Mouse (Mus musculus) A20 (cell line): ENCODE results near the gene Gm7168.
"Not testable (repeated sequence)": the region's sequence is repeated elsewhere in the genome, so short reads cannot be mapped to it uniquely, and the experiment has no call there.

Experiments
- DNase-seq: peaks from one replicate; pipeline ENCODE4 v3.0.0-alpha.2; 2011; ENCODE audit warnings: low read depth, low spot score

Gm7168 gene

DNA sequence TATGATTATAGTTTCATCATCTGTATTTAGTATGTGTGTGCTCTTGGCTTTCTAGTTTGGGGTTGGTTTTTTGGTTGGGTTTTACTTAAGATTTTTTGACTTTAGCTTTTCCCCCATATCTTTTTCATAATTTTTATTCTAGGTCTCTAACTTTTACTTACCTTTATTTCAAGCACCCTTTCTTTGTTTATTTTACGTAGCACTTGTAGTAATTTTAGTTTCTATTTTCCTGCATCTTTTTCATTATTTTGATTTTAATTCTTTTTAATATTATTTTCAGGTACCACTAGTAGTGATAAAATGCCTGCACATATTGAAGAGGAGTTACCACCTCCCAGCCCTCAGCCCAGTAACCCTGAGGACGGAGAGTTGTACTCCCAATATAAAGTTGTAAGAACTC is at the start of gene Gm7168:
Gm7168 (plus strand) TSS at position 301 of the 400 bp plus-strand sequence.
- DNase-seq = not testable (repeated sequence)

DNA sequence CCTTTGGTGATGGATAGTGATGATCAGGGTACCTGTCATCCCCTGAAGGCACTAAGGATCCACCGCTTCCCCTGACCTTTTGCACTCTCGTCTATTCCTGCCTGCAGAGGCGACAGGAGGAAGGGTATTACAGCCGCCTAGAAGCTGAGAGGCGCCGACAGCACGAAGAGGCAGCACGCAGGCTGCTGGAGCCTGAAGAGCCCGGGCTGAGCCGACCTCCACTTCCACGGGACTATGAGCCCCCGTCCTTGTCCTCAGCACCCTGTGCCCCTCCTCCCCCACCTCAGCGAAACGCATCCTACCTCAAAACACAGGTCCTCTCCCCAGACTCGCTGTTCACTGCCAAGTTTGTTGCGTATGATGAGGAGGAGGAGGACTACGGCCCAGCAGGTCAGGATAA is 49.3 kb upstream of the Gm7168 start:
- no peak for DNase-seq

DNA sequence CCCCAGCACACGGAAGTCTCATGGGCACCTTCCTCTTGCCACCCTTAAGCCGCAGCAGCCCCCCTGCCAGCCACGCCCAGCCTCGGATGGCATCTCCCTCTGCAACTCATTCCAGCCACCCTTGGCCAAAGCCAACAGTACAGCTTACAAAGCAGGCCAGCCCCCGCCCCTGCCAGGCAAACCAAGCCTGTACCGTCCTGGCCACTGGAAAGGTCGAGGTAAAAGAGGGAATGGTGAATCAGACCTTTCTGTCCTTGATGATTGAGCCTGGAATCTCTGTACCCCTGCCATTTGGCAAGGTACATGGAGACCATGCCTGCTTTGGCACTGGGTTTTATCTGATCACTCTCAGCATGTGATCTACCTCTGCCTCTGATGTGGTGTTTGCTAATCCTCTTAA is 48.9 kb upstream of the Gm7168 start:
- DNase-seq = no peak

DNA sequence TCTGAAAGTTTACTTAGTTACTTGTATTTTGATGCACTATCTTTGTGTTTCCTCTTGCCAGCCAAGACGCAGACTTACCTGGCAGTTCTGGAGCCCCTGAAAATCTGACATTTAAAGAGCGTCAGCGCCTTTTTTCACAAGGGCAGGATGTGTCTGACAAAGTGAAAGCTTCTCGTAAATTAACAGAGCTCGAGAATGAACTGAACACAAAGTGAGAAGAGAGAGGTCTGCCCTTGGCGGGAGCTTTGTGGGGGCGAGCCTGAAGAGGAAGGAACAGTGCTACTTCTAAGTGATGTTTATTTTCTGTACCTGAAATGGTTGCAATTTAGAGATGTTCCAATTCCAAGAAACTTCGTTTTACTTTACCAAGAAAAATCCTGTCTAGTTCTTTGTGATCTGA is 44.4 kb upstream of the Gm7168 start:
- no peak for DNase-seq

DNA sequence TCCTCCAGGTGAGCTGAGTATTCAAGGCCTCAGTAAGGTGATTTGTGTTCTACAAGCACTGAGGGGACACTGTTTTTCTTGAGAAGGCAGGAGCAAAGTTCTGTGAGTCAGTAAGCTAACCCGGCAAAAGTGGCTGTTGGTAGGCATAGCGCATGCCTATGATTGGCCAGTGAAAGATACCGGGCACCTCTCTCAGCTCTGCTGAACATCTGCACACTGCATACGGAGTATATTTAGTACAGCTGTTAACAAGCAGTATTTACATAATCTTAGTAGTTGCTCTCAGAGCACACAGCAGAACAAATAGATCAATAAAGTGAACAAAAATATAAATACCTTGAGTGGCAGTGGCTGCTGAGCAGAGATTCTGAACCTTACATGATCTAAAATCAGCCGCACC is 41.1 kb upstream of the Gm7168 start:
- DNase-seq = peak; percentile 82

DNA sequence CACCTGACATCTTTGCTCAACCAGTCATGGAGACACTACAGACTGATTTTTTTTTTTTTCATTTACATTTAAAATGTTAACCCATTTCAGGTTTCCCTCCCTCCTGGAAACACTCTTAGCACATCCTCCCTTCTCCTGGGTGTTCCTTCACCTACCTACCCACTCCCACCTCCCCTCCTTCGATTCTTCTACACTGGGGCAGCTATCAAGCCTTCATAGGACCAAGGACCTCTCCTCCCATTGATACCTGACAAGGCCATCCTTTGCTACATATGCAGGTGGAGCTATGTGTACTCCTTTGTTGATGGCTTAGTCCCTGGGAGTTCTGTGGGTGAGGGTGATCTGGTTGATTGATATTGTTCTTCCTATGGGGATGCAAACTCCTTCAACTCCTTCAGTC is 40.5 kb upstream of the Gm7168 start:
- no peak for DNase-seq

DNA sequence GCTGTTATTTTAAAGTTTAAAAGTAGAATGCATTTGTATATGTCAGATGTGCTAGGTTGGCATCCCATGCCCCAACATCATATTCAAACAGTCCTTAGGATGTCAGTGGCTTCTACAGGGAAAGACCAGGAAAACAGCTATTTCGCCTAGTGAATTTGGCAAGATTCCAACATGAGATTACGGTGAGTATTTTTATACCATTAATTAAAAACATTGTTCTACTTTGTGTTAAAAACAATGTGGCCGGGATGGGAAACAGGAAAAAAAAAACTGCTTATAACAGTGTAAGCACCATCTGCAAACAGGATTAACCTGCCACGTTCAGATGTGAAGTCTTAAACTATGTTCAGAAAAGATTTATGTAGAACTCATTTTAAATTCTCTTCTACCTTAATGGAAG is 34.2 kb upstream of the Gm7168 start:
- no peak for DNase-seq

DNA sequence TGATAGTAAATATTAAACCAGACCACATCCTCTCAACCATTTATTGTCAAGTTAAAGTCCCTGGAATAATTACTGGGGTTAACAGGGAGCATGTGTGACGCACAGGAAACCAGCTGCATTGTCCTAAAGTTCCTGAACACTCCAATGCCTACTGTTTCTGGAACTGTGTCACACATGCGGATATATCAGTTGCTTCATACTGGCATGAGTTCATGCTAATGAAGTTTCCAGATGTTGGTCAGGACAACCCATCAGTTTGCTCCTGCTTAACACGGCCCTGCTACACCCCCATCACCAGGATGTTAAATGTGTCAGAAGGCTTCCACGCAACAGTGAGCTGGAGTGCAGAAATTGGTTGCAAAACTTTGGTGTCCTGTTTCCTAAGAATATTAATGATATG is 33.6 kb upstream of the Gm7168 start:
- DNase-seq = no peak

DNA sequence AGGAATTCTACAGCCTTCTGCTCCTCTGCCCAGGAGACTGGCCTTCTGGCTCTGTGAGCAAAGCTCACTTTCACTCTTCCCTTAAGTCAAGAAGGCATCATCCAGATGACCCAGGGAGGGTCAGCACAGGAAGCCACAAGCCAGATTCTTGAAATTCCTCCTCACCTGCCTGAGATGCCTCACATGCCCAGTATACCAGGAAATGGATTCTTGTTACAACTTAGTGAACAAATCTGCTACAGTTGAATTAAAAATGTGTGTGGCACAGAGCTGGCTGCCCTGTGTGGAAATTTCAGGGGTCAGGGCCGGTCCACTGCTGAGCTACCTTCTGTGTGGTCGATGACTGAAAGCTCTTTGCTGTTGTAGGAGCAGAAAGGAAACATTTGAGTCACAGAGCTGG is 27.4 kb upstream of the Gm7168 start:
- no peak for DNase-seq

DNA sequence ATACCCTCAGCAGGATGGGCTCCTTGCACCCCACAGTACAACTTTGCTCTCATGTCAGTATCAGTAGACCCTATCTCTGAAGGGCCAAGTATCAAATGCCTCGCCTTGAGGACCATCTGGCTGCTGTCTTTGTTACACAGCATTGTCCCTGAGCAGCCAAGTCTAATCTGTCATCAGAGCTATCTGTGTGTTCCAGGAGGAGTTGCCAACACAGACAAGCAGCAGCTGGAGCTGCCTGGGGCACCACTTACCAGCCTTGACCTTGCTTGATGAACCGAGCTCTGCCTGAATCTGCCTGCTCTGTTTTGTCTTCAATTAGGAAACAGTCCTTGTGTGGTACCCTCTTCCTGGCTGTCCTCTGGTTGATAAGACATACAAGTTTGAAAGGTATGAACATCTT is 24.8 kb upstream of the Gm7168 start:
- DNase-seq = no peak

DNA sequence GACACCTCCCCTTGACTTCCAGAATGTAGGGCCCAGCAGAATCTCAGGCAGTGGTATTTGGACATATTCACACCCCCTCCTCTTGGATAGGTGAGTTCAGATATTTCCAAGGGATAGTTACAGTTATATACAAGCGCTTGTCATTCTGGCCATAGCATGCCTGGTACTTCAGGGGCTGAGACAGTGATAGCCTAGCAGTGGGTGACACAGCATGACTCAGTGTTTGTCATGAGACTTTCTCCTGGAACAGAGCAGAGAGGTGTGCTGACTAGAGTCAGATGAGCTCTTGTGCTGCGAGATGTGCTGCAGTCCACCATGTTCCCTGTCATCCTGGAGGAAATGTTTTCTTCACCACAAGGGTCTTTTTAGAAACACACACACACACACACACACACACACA is 23.6 kb upstream of the Gm7168 start:
- no peak for DNase-seq

DNA sequence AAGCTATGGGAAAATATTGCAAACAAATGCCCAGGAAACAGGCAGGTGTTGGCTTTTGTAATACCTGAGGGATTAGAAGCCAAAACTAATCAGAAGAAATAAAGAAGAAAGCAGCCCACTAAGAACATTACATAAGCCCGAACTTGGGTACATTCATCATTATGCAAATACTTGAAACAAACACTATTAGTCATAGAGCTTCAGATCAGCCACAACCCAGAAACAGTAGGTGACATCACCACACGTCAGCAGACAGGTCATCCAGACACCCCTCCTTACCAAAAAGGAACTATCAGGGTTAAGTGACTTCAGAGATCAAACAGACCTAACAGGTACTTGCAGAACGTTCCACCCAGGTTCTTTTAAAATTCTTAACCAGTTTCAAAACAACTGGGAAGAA is 22.2 kb upstream of the Gm7168 start:
- peak; percentile 60 for DNase-seq

DNA sequence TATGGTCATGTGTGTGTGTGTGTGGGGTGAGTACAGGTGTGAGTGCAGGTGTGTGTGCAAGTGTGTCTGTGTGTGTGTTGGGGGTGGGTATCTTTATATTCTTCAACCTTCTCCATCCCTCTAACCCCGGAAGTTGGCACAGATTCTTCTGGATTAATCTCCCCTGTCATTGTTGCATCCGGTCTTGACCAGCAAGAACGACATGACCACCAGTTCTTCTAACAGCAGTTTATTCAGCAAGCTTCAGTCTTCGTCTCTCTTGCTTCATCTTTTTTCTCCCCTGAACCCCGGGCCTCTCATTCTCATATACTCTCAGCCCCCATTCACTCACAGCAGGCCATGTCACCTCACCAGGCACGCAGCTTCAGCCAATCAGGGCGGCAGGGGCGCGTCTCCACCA is 17.8 kb upstream of the Gm7168 start:
- peak; percentile 68 for DNase-seq

DNA sequence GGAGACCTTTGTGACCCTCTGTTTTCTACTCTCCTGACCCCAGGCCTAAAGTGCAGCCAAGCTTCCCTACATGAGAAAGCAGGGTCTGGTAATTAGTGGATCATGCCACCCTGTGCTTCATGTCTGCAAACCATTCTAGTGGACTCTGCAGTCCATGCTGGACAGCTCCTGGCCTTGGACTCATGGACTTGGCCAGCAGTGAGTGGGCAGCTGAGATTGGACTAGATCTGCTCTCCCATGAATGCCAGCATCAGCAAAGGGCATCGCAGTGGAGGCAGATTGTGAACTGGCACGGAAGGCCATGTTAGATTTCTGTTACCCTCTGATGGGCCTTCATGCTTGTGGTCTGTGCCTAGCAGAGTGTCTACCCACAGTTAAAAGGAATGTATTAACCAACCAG is 12.8 kb upstream of the Gm7168 start:
- not testable (repeated sequence) for DNase-seq

DNA sequence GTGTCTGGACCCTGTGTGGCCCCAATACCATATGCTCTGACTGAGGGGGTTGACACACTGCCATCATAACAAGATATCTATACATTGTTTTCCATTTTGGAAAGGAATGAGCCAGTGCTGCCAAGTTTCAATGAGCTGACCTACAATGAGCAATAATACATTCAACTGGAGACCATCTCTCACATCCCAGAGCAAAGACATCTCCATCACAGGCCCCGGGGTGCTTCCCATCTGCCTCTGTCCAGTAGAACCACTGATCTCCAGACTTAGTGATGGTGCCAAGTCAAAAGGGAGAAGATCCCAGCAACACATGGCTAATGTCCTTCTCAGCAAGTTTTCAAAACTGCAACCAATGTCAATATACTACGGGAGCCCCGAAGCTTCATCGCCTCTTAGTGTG is 10.4 kb upstream of the Gm7168 start:
- DNase-seq = no peak

DNA sequence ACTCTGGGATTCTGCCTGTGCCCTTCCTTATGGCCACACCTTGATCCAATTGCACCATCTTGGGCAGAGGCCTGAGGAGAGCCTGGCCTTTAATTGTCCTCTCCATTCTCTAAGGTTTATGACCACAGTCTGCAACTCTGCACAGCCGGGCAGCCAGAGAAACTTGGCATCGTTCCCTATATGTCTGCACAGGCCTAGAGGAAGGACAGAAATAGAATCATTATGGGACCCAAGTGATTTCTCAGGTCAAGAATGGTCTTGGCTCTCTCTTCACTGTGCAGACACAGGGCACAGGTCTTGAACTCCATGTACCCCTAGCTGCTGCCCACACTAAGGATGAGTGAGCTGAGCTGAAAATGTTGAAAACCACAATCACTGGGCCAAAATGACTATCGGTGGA is 9.5 kb upstream of the Gm7168 start:
- no peak for DNase-seq

DNA sequence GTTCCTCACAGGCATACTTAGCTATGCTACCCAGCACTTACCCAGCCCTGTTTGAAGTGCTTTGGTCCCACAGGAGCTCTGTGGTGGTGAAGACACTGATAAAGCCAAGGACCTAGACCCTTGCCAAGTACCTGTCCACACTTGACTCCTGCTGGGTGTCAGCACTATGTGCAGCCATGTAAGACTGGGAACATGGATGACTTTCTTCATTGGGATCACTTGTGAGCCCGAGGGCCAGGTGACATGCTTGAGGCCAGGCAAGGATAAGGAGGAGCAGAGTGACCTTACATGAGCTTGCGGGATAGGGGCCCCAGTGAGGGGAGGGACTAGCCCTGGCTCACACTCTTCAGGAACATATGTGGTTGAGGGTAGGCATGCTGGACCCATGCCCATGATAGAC is 8.9 kb upstream of the Gm7168 start:
- DNase-seq = not testable (repeated sequence)

DNA sequence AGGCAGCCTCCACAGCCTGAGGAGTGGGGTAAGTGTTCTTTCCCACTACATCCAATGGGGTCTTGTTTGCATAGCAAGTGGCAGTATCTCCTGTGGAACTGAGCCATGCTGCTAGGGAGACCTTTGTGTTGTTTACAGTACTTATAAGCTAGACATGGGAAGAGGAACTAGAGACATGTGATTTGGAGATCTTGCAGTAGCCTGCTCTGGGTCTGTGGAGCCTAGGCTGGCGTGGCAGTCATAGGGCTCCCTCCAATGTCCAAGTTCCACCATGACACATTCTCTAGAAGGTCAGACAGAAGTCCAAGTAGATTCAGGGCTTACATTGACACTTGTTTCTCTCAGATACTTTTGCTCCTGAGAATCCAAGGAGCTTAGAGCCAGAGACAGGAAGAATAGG is 7.7 kb upstream of the Gm7168 start:
- peak; percentile 72 for DNase-seq

DNA sequence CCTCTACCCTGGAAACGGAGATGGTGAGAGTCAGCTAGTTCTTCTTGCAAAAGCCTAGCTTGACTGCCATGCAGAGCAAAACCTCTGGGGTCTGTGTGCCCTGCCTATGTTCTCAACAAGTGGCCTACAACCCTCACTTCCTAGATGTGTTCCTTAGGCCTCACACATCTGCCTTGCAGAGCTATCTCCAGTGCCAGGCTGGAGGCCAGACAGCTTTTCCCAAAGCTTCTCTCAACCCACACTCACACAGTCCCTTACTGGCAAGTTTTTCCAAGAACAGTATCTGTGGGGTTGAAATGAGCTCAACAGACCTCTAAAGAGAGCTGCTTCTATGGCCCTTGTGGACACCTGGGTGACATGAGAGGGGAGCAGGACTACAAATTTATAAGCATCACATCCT is 3.4 kb downstream of the Gm7168 start:
- DNase-seq = not testable (repeated sequence)

DNA sequence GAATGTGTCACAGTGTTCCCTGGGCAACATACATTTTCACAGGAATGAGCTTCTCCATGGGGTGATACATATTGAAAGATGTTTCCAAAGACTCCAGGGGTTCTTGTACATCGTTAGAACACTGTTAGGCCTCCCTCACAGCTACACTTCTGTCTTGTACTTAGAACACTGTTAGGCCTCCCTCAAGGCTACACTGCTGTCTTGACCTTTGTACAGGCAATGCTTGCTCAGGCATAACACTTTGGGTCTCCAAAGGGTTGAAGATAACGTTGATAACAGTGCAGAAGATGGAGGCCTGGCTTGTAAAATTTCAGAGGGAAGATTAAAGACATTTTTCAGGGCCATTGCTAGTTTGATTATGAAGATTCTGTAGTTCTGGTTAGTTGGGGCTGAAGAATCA is 10.0 kb downstream of the Gm7168 start:
- DNase-seq = not testable (repeated sequence)

DNA sequence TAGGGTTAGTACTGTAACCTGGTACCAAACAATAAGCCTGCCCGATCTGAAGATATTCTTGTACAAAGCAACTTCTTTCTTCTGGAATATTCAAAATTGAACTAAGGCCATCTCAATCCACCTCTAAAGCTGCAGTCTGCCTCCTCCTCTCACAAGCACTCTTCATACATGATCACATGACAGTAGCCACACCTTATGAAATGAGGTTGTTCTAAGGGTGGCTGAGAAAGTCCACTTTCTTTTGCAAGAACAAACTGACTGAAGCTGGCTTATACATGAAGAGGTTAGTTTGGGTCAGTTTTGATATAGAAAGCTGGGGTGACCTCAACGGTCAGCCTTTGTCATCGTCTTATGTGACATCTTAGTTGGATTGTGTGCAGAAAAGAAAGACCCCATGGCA is 14.1 kb downstream of the Gm7168 start:
- DNase-seq = not testable (repeated sequence)

DNA sequence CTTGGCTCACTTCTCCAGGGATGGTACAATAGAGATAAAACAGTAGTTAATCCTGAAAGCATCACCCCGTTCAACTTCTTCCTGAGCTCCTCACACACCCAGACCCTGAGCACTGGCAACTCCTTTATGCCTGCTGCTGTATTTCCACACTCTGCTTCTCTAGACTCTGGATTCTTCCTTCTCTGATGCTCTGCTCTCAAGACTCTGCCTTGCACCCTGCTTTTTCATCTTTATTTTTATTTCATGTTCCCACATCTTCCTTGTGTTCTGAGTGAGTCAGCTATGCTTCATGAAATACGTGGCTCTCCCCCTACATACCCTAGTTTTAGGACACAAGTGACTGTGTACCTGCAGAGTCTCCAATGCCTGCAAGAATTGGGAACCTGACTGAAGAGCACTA is 16.9 kb downstream of the Gm7168 start:
- not testable (repeated sequence) for DNase-seq

DNA sequence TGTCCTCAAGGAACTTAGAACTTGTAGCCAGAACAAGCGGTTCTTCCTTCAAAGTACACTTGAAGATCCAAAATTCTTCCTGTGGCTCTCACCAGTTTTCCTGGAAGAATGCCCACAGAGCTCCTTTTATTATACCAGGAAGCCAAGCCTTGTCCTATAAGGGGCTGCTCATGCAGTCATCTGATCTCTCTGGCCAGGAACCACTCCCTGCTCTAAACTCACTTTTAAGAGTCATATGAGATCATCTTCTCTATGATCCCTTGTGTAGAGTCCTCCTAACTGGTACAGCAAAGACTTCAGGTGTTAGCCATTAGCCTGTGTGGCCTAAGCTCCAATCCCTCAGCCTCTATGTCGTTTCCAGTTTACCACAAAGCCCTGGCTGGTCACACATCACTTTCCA is 21.7 kb downstream of the Gm7168 start:
- not testable (repeated sequence) for DNase-seq

DNA sequence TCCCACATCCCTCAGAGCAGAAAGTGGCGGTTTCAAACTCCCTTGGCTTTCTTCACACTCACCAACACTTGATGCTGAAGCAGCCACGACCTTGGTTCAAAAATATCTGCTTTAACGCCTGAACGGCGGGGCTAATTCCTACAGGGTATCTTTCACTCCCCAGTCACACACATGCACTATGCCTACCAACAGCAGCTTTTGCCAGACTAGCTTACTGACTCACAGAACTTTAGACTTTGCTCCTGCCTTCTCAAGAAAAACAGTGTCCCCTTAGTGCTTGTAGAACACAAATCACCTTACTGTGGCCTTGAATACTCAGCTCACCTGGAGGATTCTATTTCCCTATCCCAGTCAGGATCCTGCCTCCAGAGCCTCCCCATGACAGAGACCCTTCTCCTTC is 22.6 kb downstream of the Gm7168 start:
- DNase-seq = not testable (repeated sequence)

DNA sequence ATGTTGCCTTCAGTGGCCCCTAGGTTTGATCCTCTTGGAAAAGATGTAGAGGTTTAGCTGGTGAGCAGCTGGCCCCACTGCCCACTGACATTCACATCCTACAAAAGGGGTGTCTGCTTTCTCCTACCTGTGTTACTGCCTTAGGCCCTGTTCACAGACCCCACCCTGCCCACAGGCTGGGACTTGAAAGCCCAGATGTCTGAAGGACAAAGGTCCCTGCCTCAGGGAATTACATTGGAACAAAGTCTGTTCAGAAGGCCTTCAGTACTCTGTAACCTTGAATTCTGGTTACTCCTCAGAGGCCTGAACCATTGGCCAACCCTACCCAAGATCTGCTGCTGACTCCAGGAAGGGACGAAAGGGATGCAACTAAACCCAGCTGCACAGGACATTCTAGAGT is 39.5 kb downstream of the Gm7168 start:
- no peak for DNase-seq
